In genomic region chr13:5937970-5938369, GRCm38 (mm10) we compare ENCODE assay signal across 24 mouse cellular contexts.
"Had no signal": no experiment of that assay in that cellular context is flagged by ENCODE, and none has a peak within 500 bp of the region (broad histone marks: within the 10 kb centered on the region; RNA-seq: fewer than 3 reads in every experiment).

No protein-coding gene starts in this region.

- H3K9ac ChIP-seq: heart, embryonic 12.5 days; hindbrain, embryonic 13.5 days; hindbrain, embryonic 15.5 days; kidney, embryonic 15.5 days; limb, embryonic 12.5 days; liver, embryonic 13.5 days; liver, embryonic 15.5 days had no signal

- H3K4me3 ChIP-seq: gastrocnemius, adult 2 months; heart, embryonic 10.5 days; heart, embryonic 12.5 days; hindbrain, embryonic 13.5 days; hindbrain, embryonic 15.5 days; kidney, embryonic 15.5 days; left cerebral cortex, adult 2 months; limb, embryonic 10.5 days; limb, embryonic 12.5 days; liver, embryonic 13.5 days; liver, embryonic 15.5 days had no signal

- H3K4me1 ChIP-seq: heart, embryonic 10.5 days; hindbrain, embryonic 13.5 days; hindbrain, embryonic 15.5 days; kidney, embryonic 15.5 days; limb, embryonic 10.5 days; limb, embryonic 12.5 days; liver, embryonic 13.5 days; liver, embryonic 15.5 days had no signal

- H3K27me3 ChIP-seq: heart, embryonic 12.5 days; hindbrain, embryonic 13.5 days; hindbrain, embryonic 15.5 days; kidney, embryonic 15.5 days; limb, embryonic 12.5 days; liver, embryonic 13.5 days; liver, embryonic 15.5 days had no signal

- H3K36me3 ChIP-seq: heart, embryonic 10.5 days; heart, embryonic 12.5 days; hindbrain, embryonic 13.5 days; hindbrain, embryonic 15.5 days; kidney, embryonic 15.5 days; limb, embryonic 10.5 days; limb, embryonic 12.5 days; liver, embryonic 13.5 days; liver, embryonic 15.5 days had no signal

- DNase-seq: gastrocnemius, adult 2 months; gastrocnemius, postnatal 10 days; gastrocnemius, postnatal 25 days; kidney, adult 11 months; kidney, adult 2 months; kidney, adult 9 months; kidney, postnatal 10 days; kidney, postnatal 25 days; kidney, postnatal 4 days; layer of hippocampus, adult 9-11 months; liver; liver, embryonic 13.5 days had no signal

- ATAC-seq: hindbrain, postnatal 0 days; intestine, embryonic 16.5 days had no signal

- H3K9me3 ChIP-seq: heart, embryonic 10.5 days; heart, embryonic 12.5 days; hindbrain, embryonic 13.5 days; hindbrain, embryonic 15.5 days; kidney, embryonic 15.5 days; limb, embryonic 10.5 days; limb, embryonic 12.5 days; liver, embryonic 13.5 days; liver, embryonic 15.5 days had no signal

- H3K27ac ChIP-seq: gastrocnemius, adult 2 months; heart, embryonic 10.5 days; hindbrain, embryonic 13.5 days; hindbrain, embryonic 15.5 days; hindbrain, postnatal 0 days; kidney, embryonic 15.5 days; left cerebral cortex, adult 2 months; limb, embryonic 10.5 days; limb, embryonic 12.5 days; liver, embryonic 13.5 days; liver, embryonic 15.5 days had no signal

- H3K4me2 ChIP-seq: heart, embryonic 12.5 days; hindbrain, embryonic 13.5 days; hindbrain, embryonic 15.5 days; kidney, embryonic 15.5 days; limb, embryonic 12.5 days; liver, embryonic 11.5 days; liver, embryonic 13.5 days; liver, embryonic 15.5 days had no signal
